Mouse (Mus musculus) brain, embryonic 14.5 days (tissue): ENCODE measurements around the gene Arl8a. TPM values are rescaled to one million over a fixed set of nuclear protein-coding genes. Genes with fewer than 3 reads are reported as not detected.

Source experiments
- DNase-seq: peaks from one replicate; pipeline ENCODE4 v3.0.0-alpha.2; 2011; ENCODE audit warnings: low read depth
- CTCF ChIP-seq: fragments of 200-500 bp; IDR thresholded peaks from 2 replicates; pipeline ENCODE4 v1.5.1; 2012; ENCODE audit warnings: inconsistent platforms, mild to moderate bottlenecking, moderate library complexity, borderline replicate concordance; ENCODE audit not compliant: insufficient read depth, insufficient read length; ENCODE audit errors: extremely low read depth
- POLR2A ChIP-seq: fragments of 200-500 bp; IDR thresholded peaks from 2 replicates; pipeline ENCODE4 v1.6.1; 2012; ENCODE audit warnings: mild to moderate bottlenecking, inconsistent platforms, borderline replicate concordance; ENCODE audit not compliant: poor library complexity, insufficient read depth, insufficient read length, severe bottlenecking; ENCODE audit errors: extremely low read depth
- polyA plus RNA-seq: library from polyadenylated mRNA; depleted of rRNA; stranded (reverse); fragments of >200 nt; gene quantifications from 2 replicates; pipeline ENCODE4 v1.2.3, GENCODE M21; 2012

Arl8a gene
- polyA plus RNA-seq, 1 experiment: 385 TPM

DNA sequence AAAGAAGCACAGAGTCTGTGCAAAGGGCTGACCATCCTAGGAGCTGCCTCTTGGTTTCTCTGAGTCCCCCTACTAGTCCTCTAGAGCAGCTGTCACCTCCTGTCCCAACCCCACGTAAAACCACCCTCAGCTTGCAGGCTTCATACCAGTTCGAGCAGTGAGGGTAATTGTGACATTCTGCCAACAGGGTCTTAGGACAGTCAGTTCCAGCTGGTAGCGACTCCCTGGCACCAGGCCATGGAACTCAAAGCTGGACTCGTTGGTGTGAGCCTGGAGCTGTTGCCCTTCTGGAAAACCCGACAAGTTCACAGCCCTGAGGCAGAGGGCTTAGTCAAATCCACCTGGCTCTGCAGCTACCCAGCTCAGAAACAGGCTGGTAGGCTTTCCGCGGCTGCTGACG is 20.6 kb upstream of the Arl8a start:
- DNase-seq: peak; percentile 55
- TF ChIP-seq POLR2A (no peak), CTCF (no peak)

GRCm38 (mm10) chr1:135126443-135127027 is 20.1 kb upstream of the Arl8a start:
- no peak for TF ChIP-seq CTCF
- no peak for DNase-seq

DNA sequence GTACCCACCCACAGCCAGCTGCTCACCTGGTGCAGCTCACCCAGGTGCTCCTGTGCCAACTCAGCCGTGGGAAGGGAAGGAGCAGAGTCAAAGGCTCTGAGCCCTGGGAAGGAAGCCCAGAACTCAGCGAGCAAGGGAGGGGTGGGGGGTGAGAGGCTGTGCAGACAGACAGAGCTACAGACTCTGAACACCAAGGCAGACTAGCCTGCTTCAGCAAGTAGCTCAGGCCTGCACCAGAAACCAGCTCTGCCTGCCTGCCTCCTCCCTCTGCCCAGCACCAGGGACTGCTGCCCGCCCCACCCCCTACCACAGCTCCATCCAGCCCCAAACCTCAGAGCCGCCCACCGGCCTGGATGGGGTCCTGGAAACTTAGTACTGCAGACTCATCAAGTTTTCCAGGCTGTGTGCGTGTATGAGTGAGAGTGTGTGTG is 18.6 kb upstream of the Arl8a start:
- TF ChIP-seq CTCF (no peak), POLR2A (no peak)
- no peak for DNase-seq

DNA sequence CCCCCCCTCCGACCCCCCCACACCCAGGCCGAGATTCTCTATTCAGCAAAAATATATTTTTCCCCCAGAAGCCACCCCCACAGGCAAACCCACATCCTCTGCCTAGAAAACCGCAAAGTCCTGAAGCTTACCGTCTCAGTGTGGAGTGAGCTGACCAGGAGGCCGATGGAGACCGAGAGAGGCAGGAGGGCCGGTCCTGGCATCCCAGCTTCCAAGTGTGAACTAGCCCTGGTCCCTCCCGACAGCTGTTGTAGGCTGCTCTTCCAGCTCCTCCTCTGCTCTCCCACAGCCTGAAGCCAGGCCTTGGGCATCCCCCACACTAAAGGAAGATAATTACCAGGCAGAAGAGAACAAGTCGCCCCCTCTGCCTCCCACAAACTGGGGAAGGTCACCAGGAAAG is 17.6 kb upstream of the Arl8a start:
- DNase-seq: no peak
- TF ChIP-seq CTCF (no peak), POLR2A (no peak)

DNA sequence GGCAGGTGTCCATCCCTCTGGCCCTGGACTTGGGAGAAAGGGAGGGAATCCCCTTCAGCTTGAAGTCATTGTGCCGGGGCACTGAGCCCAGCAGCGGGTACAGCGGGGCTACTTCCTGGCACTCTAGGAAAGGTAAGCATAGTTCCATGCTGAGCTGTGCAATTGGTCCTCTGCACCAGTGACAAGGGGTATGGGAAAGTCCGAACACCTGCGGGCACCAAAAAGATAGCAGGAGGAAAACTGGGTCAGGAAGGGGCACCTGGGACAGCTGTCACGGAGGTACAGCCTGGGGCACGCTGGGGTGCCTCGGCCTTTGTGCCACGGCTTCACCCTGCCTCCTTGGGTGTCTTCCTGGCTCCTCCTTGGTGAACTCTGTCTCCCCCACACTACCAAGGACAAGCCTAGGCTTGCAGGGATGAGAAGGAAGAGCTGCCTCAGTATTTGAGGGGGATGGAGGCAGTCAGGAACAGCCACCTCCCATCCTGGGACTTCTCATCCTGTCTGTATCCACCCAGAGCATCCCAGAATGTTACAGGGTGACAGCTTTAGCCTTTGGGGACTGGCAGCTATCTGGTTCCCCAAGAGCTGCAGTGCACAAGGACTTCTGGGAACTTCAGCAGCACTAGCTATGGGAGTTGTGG is 17.0 kb upstream of the Arl8a start:
- no peak for TF ChIP-seq POLR2A
- TF ChIP-seq CTCF: no peak
- DNase-seq: no peak

DNA sequence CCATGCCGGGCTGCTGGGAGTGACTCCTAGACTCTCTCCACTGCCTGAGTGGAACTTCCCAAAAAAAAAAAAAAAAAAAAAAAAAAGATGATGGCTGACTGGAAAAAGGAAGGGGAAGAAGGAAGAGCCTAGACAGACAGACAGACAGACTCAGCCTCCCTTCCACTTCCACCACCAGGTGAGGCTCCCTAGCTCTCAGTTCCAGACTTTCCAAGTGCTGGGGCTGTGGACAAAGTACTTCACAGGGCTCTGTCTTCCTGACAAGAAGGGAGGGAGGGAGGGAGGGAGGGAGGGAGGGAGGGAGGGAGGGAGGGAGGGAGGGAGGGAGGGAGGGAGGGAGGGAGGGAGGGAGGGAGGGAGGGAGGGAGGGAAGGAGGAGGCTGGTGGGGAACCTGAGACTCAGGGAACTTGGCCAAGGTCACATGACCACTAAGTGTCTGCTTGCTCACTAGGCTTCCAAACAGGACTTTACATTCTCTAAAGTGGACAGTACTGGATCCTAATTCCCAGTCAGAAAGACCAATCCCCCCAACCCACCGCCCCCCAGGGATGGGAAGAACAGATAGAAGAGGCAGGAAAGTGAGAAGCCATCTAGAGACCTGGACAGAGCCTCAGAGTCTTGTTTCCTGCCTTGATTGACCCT is 16.1 kb upstream of the Arl8a start:
- no peak for DNase-seq
- TF ChIP-seq CTCF: no peak
- no peak for TF ChIP-seq POLR2A

GRCm38 (mm10) chr1:135131034-135131433 is 15.6 kb upstream of the Arl8a start:
- TF ChIP-seq POLR2A (no peak), CTCF (no peak)
- DNase-seq: no peak

DNA sequence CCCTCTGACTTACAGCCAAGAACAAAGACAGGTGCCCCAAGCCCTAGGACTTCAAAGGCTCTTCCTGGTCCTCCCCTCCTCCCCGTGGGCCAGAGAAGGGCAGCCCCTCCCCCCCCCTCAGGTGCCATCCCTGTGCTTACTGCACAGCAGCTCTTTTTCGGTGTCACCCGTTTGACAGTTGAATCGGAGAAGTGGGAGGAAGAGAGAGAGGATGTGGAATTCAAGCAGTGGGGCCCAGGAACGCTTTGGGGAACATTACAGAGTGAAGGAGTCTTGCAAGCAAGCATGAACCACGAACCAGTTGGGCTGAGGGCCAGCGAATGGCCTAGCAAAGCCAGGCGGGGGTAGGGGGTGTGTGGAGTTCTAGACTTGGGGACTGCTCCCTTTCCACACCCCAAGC is 15.1 kb upstream of the Arl8a start:
- TF ChIP-seq CTCF: no peak
- no peak for TF ChIP-seq POLR2A
- DNase-seq: no peak

- peak; percentile 41 for DNase-seq
- TF ChIP-seq CTCF: peak; percentile 58
- TF ChIP-seq POLR2A: no peak
Measured at GRCm38 (mm10) chr1:135132473-135132872, 14.2 kb upstream of the Arl8a start, which contains the start of gene Ptpn7. Gene Ptpn7 (plus strand): TSS chr1:135132700.

- no peak for TF ChIP-seq POLR2A
- TF ChIP-seq CTCF: no peak
- no peak for DNase-seq
Measured at GRCm38 (mm10) chr1:135132893-135133369, 13.7 kb upstream of the Arl8a start.

- no peak for TF ChIP-seq POLR2A
- TF ChIP-seq CTCF: no peak
- DNase-seq: no peak
Measured at GRCm38 (mm10) chr1:135133678-135134435, 12.8 kb upstream of the Arl8a start.

DNA sequence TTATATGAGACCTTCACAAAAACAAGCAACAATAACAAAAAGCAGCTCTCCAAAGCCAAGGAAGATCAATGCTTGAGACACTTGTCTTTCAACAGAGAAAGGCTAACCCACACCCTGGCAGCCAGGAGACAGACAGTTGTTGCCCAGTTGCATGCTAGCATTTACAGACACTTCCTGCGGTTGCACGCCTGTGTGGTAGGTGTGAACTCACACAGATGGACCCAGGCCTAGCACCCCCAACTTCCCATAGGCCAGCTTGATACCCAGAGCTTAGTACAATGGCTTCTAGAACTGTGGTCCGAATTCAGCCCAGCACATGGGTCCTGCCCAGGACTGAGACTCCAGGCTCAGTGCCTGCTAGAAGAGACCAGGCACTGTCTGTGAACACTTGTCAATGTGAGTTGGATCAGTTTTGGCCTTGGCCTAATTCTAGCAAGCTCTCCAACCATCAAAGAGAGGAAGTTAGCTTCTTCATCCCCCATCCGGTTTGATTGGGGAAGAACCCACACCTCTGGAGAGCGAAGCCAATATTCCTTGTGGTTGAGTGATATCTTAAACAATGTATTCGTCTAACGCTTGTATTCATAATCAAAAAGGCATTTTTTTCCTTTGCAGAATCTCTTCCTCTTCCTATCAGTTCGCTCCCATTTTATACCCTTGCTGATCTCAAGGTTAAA is 11.4 kb upstream of the Arl8a start:
- DNase-seq: no peak
- no peak for TF ChIP-seq CTCF
- TF ChIP-seq POLR2A: no peak
